Comparison of ENCODE assay signal across 27 mouse cellular contexts in the genomic region with DNA sequence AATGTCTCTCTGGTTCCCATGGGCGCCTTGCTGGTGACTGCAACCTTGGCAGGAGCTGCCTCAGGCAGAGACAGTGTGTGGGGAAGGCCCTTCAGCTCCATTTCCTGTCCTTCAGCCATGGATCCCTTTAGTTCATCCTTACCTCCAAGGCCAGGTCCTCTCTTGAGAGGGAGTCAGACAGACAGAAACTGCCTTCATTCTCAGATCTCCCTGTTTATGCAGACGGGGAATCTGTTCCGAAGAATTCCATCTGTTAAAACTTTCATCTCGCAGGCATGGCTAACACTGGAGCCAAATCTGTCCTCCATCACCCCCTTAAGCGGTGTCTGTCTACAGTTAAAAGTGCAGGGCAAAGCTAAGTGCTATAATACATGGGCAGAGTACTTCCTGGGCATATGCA.
DNase-seq lines count a peak whose midpoint lies in the region; ATAC-seq and TF ChIP-seq lines count a peak whose summit lies in the region.
"Had no signal": no experiment of that assay in that cellular context is flagged by ENCODE, and none has a peak within 500 bp of the region (broad histone marks: within the 10 kb centered on the region; RNA-seq: fewer than 3 reads in every experiment).

No protein-coding gene starts in this region.

- H3K4me1 ChIP-seq in intestine, embryonic 16.5 days (ENCODE audit: control insufficient read depth, insufficient read depth, low read length): 0 out of 2 replicates have a peak, but pooled peaks cover 9% of the 10 kb centered on the region
- no peaks in the 10 kb centered on the region for H3K4me1 ChIP-seq in intestine, postnatal 0 days (replicated peaks; ENCODE audit: control insufficient read depth, insufficient read depth, low read length)
- 0 out of 2 replicates have a peak, but pooled peaks cover 5% of the 10 kb centered on the region for H3K4me1 ChIP-seq in embryonic facial prominence, embryonic 10.5 days
- H3K4me1 ChIP-seq: liver, embryonic 12.5 days; midbrain, embryonic 10.5 days; neural tube, embryonic 15.5 days had no signal

- H3K27me3 ChIP-seq in intestine, embryonic 16.5 days (replicated peaks; ENCODE audit: control insufficient read depth, insufficient read depth, low read length): no peaks in the 10 kb centered on the region
- H3K27me3 ChIP-seq in intestine, postnatal 0 days (replicated peaks; ENCODE audit: control insufficient read depth, insufficient read depth, low read length): no peaks in the 10 kb centered on the region
- no peaks in the 10 kb centered on the region for H3K27me3 ChIP-seq in embryonic facial prominence, embryonic 10.5 days (replicated peaks; ENCODE audit: low read depth, poor library complexity, severe bottlenecking)
- H3K27me3 ChIP-seq: CH12.LX; limb, embryonic 13.5 days; liver, embryonic 12.5 days; neural tube, embryonic 15.5 days had no signal

- ATAC-seq in intestine, embryonic 16.5 days: no peak
- no peak for ATAC-seq in intestine, postnatal 0 days
- ATAC-seq: forebrain, embryonic 16.5 days; hindbrain, embryonic 16.5 days; liver, embryonic 12.5 days; midbrain, embryonic 16.5 days had no signal

- H3K9me3 ChIP-seq in intestine, embryonic 16.5 days (ENCODE audit: control insufficient read depth, low read length): no peaks in the 10 kb centered on the region
- no peaks in the 10 kb centered on the region for H3K9me3 ChIP-seq in intestine, postnatal 0 days (ENCODE audit: control insufficient read depth)
- no peaks in the 10 kb centered on the region for H3K9me3 ChIP-seq in embryonic facial prominence, embryonic 10.5 days
- H3K9me3 ChIP-seq: G1E; heart, embryonic 10.5 days; liver, embryonic 12.5 days; midbrain, embryonic 10.5 days; neural tube, embryonic 15.5 days had no signal

- 63% methylated on average over 5 of the region's 5 CpGs for WGBS in intestine, embryonic 16.5 days
- 68% methylated on average over 5 of the region's 5 CpGs for WGBS in intestine, postnatal 0 days
- 86% methylated on average over 5 of the region's 5 CpGs for WGBS in embryonic facial prominence, embryonic 10.5 days

- no peaks in the 10 kb centered on the region for H3K36me3 ChIP-seq in intestine, embryonic 16.5 days (ENCODE audit: control insufficient read depth, insufficient read depth, low read length)
- no peaks in the 10 kb centered on the region for H3K36me3 ChIP-seq in intestine, postnatal 0 days (ENCODE audit: control insufficient read depth, insufficient read depth)
- no peaks in the 10 kb centered on the region for H3K36me3 ChIP-seq in embryonic facial prominence, embryonic 10.5 days (replicated peaks)
- H3K36me3 ChIP-seq: G1E; heart, embryonic 10.5 days; limb, embryonic 13.5 days; liver, embryonic 12.5 days; midbrain, embryonic 10.5 days; neural tube, embryonic 15.5 days had no signal

- peak overlapping the region; percentile 35; the same call in 1 of the 2 replicates for H3K27ac ChIP-seq in intestine, embryonic 16.5 days (ENCODE audit: low read length)
- no peak overlapping the region for H3K27ac ChIP-seq in intestine, postnatal 0 days (ENCODE audit: low read depth, low read length)
- H3K27ac ChIP-seq in embryonic facial prominence, embryonic 10.5 days (replicated peaks): peak overlapping the region; percentile 51
- H3K27ac ChIP-seq: heart, embryonic 10.5 days; limb, embryonic 13.5 days; liver, embryonic 12.5 days; midbrain, embryonic 10.5 days; neural tube, embryonic 15.5 days had no signal

- H3K9ac ChIP-seq in intestine, embryonic 16.5 days (ENCODE audit: low read depth, low read length): no peak overlapping the region
- H3K9ac ChIP-seq in intestine, postnatal 0 days (ENCODE audit: low read depth, low read length): no peak overlapping the region
- H3K9ac ChIP-seq: limb, embryonic 13.5 days; liver, embryonic 12.5 days; neural tube, embryonic 15.5 days had no signal

- DNase-seq in embryonic facial prominence, embryonic 10.5 days (ENCODE audit: low spot score): no peak
- DNase-seq in layer of hippocampus, adult 8-10 months (ENCODE audit: low spot score in 2 of 2): peak; percentile 14 to 46
- peak; percentile 44 to 50 for DNase-seq in layer of hippocampus, postnatal 36 days
- no peak for DNase-seq in neural tube, embryonic 10.5 days (ENCODE audit: extremely low spot score, low spot score)
- no peak for DNase-seq in urinary bladder, postnatal 4 days (ENCODE audit: low spot score in 2 of 2)
- no peak for DNase-seq in thymus, postnatal 25 days
- DNase-seq: adrenal gland, adult 8-10 months; B cell, adult 2 months; cerebellum, adult 2 months; cerebellum, postnatal 25 days; kidney, adult 18-20 months; kidney, postnatal 10 days; lung, adult 18-20 months; lung, postnatal 10 days; thymus, adult 2 months had no signal

- H3K4me3 ChIP-seq in intestine, embryonic 16.5 days (ENCODE audit: low read length): no peak overlapping the region
- no peak overlapping the region for H3K4me3 ChIP-seq in intestine, postnatal 0 days (ENCODE audit: low read depth, low read length)
- no peak overlapping the region for H3K4me3 ChIP-seq in embryonic facial prominence, embryonic 10.5 days
- H3K4me3 ChIP-seq: heart, embryonic 10.5 days; limb, embryonic 13.5 days; liver, embryonic 12.5 days; midbrain, embryonic 10.5 days; neural tube, embryonic 15.5 days had no signal

- no peak for TF ChIP-seq CTCF in intestine, postnatal 0 days (IDR thresholded peaks at IDR 0.05; ENCODE audit: low read depth)

- no peak overlapping the region for H3K4me2 ChIP-seq in intestine, embryonic 16.5 days (ENCODE audit: low read depth, low read length)
- no peak overlapping the region for H3K4me2 ChIP-seq in intestine, postnatal 0 days (replicated peaks; ENCODE audit: low read depth)
- H3K4me2 ChIP-seq: limb, embryonic 13.5 days; liver, embryonic 12.5 days; neural tube, embryonic 15.5 days had no signal

Comparison
In these comparisons a context has a peak if more than half of its experiments do, and no peak if none do; other contexts are left out.
1. DNase-seq: peak in layer of hippocampus, adult 8-10 months (2 of 2) and layer of hippocampus, postnatal 36 days (2 of 2); none in embryonic facial prominence, embryonic 10.5 days (single experiment), neural tube, embryonic 10.5 days (single experiment), urinary bladder, postnatal 4 days (0 of 2) and thymus, postnatal 25 days (single experiment).